Mouse (Mus musculus) heart, postnatal 25 days (tissue): ENCODE data around the gene Rtn4rl1. TPM values are rescaled to one million over a fixed set of nuclear protein-coding genes. Genes with fewer than 3 reads are reported as not detected.

Source experiments
- DNase-seq: peaks from one replicate; pipeline ENCODE4 v3.0.0; 2022; ENCODE audit warnings: low spot score
- intact Hi-C: fragments of 180-260 bp; cut with DNase I; formaldehyde crosslinking; loops from one replicate; pipeline ENCODE4 v1.15.1; 2025
- total RNA-seq, 2 experiments: library from RNA; stranded (reverse); gene quantifications; 2 replicates each; pipeline ENCODE4 v1.2.3; 2021

The Rtn4rl1 gene
- total RNA-seq, 2 experiments from 2014 or later = 9.7 to 9.8 TPM

GRCm38 (mm10) chr11:75206347-75206746 lies 12.8 kb downstream of the Rtn4rl1 start:
- DNase-seq = no peak
- intact Hi-C loops = no loop called here

GRCm38 (mm10) chr11:75209363-75209762 lies 15.8 kb downstream of the Rtn4rl1 start:
- DNase-seq = no peak
- intact Hi-C loops = no loop called here

GRCm38 (mm10) chr11:75210093-75210492 lies 16.5 kb downstream of the Rtn4rl1 start:
- no peak for DNase-seq
- intact Hi-C loops = no loop called here

- no peak for DNase-seq
- intact Hi-C loops = no loop called here
These were observed 17.2 kb downstream of the Rtn4rl1 start for GRCm38 (mm10) chr11:75210755-75211154.

- DNase-seq = no peak
These were observed 18.6 kb downstream of the Rtn4rl1 start for GRCm38 (mm10) chr11:75212031-75212667.

GRCm38 (mm10) chr11:75212876-75213275 lies 19.3 kb downstream of the Rtn4rl1 start:
- intact Hi-C loops = no loop called here
- DNase-seq = no peak

More at GRCm38 (mm10) chr11:75212031-75212667, 18.6 kb downstream of the Rtn4rl1 start:
- intact Hi-C loops = no loop called here

- intact Hi-C loops = no loop called here
- no peak for DNase-seq
These were observed 19.9 kb downstream of the Rtn4rl1 start for GRCm38 (mm10) chr11:75213372-75214080.

- DNase-seq = no peak
- intact Hi-C loops = no loop called here
These were observed 20.7 kb downstream of the Rtn4rl1 start for GRCm38 (mm10) chr11:75214081-75214950.

GRCm38 (mm10) chr11:75220115-75220514 lies 26.5 kb downstream of the Rtn4rl1 start:
- intact Hi-C loops = no loop called here
- DNase-seq = no peak

GRCm38 (mm10) chr11:75220517-75221145 lies 27.0 kb downstream of the Rtn4rl1 start:
- intact Hi-C loops = no loop called here
- DNase-seq = no peak

GRCm38 (mm10) chr11:75224062-75224461 lies 30.5 kb downstream of the Rtn4rl1 start:
- DNase-seq = no peak
- intact Hi-C loops = no loop called here

GRCm38 (mm10) chr11:75224835-75225234 lies 31.3 kb downstream of the Rtn4rl1 start:
- intact Hi-C loops = no loop called here

GRCm38 (mm10) chr11:75227632-75228031 lies 34.0 kb downstream of the Rtn4rl1 start:
- intact Hi-C loops = no loop called here
- no peak for DNase-seq

More at GRCm38 (mm10) chr11:75224835-75225234, 31.3 kb downstream of the Rtn4rl1 start:
- DNase-seq = no peak

GRCm38 (mm10) chr11:75229289-75229688 lies 35.7 kb downstream of the Rtn4rl1 start:
- no peak for DNase-seq

GRCm38 (mm10) chr11:75230272-75230760 lies 36.7 kb downstream of the Rtn4rl1 start:
- intact Hi-C loops = loop anchor here (5.0 kb wide), 1 partner anchor 62 kb away; no protein-coding TSS in a partner anchor
- no peak for DNase-seq

More at GRCm38 (mm10) chr11:75229289-75229688, 35.7 kb downstream of the Rtn4rl1 start:
- intact Hi-C loops = no loop called here

GRCm38 (mm10) chr11:75231756-75232155 lies 38.2 kb downstream of the Rtn4rl1 start:
- intact Hi-C loops = loop anchor here (2.0 to 5.0 kb wide), 2 partner anchors 37 to 61 kb away; no protein-coding TSS in a partner anchor

GRCm38 (mm10) chr11:75232434-75232833 lies 38.9 kb downstream of the Rtn4rl1 start:
- no peak for DNase-seq
- intact Hi-C loops = loop anchor here (2.0 to 5.0 kb wide), 2 partner anchors 38 to 60 kb away; no protein-coding TSS in a partner anchor

More at GRCm38 (mm10) chr11:75231756-75232155, 38.2 kb downstream of the Rtn4rl1 start:
- no peak for DNase-seq

GRCm38 (mm10) chr11:75234745-75235144 lies 41.2 kb downstream of the Rtn4rl1 start:
- no peak for DNase-seq
- intact Hi-C loops = loop anchor here (5.0 kb wide), 1 partner anchor 58 kb away; no protein-coding TSS in a partner anchor

GRCm38 (mm10) chr11:75240158-75240934 lies 46.8 kb downstream of the Rtn4rl1 start:
- no peak for DNase-seq
- intact Hi-C loops = no loop called here
